Mouse (Mus musculus) liver, embryonic 16.5 days (tissue): Measurements from ENCODE around the gene Cux1. TPM values are rescaled to one million over a fixed set of nuclear protein-coding genes. Genes with fewer than 3 reads are reported as not detected.

ENCODE experiments used
- ATAC-seq: fragments of 200-750 bp; cut with Nextera tagmentation; 2 replicates; pipeline ENCODE4 v1.8.0; 2017; ENCODE audit warnings: low read depth, mild to moderate bottlenecking, moderate number of reproducible peaks, moderate library complexity
- H3K27ac ChIP-seq: fragments of 300-500 bp; sonication (generic); 2 replicates; pipeline ENCODE4 v1.5.1; 2014; ENCODE audit warnings: mild to moderate bottlenecking, low read length
- H3K27me3 ChIP-seq: fragments of 300-500 bp; sonication (generic); 2 replicates; pipeline ENCODE4 v1.6.1; 2014; ENCODE audit warnings: low read depth, low read length, mixed read lengths; ENCODE audit not compliant: control insufficient read depth, insufficient read depth
- H3K36me3 ChIP-seq: fragments of 300-500 bp; sonication (generic); 2 replicates; pipeline ENCODE4 v1.6.1; 2014; ENCODE audit warnings: mild to moderate bottlenecking; ENCODE audit not compliant: control insufficient read depth, insufficient read depth
- H3K4me1 ChIP-seq: fragments of 300-500 bp; sonication (generic); 2 replicates; pipeline ENCODE4 v1.6.1; 2014; ENCODE audit warnings: low read depth, low read length, mixed read lengths; ENCODE audit not compliant: control insufficient read depth
- H3K4me2 ChIP-seq: fragments of 300-500 bp; sonication (generic); 2 replicates; pipeline ENCODE4 v1.6.1; 2014; ENCODE audit warnings: low read depth, low read length, mixed read lengths
- H3K4me3 ChIP-seq: fragments of 300-500 bp; sonication (generic); 2 replicates; pipeline ENCODE4 v1.5.1; 2014; ENCODE audit warnings: low read depth, mild to moderate bottlenecking, low read length
- H3K9ac ChIP-seq: fragments of 300-500 bp; sonication (generic); 2 replicates; pipeline ENCODE4 v1.6.1; 2014; ENCODE audit warnings: low read depth, low read length
- H3K9me3 ChIP-seq: fragments of 300-500 bp; sonication (generic); replicated peaks from 2 replicates; pipeline ENCODE4 v1.6.1; 2016; ENCODE audit warnings: low read length; ENCODE audit not compliant: control insufficient read depth
- WGBS: fragments of 180-500 bp; shearing (Covaris S2); extraction: QIAGEN DNeasy Blood & Tissue Kit; methylation state at CpG from one replicate; pipeline ENCODE4 v1.1.7; 2014; ENCODE audit not compliant: insufficient replicate concordance; 5-methylcytosine and 5-hydroxymethylcytosine counted together
- polyA plus RNA-seq: library from polyadenylated mRNA; unstranded; fragments of >200 nt; fragmentation: Nextera tagmentation; extraction: Ambion mirVana; gene quantifications from 2 replicates; pipeline ENCODE4 v1.2.1, GENCODE M21; 2015

Cux1 gene
- polyA plus RNA-seq, 1 experiment from 2014 or later, result 17.1 TPM

DNA sequence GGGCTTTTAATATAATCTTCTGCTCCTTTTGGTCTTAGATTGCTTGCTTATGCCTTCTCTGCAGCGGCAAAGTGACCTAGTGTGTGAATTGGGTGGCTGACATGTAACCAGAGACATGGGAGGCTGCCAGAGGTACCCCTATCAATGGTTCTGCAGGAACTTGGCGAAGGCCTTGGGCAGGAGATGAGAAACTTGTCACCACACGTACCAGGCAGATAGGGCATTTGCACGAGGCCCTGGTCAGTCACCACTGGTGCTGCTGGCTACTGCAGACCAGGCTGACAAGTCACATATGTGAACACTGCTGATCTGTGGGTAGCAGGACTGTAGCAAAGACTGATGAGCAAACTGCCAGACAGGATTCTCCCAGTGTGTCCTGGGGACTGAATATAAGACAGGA, 231.6 kb downstream of the Cux1 start:
- no peaks in the 10 kb centered on the region for H3K9me3 ChIP-seq
- H3K27ac ChIP-seq, result no peak overlapping the region
- H3K4me2 ChIP-seq, result no peak overlapping the region
- no peaks in the 10 kb centered on the region; the same call in none of the 2 replicates for H3K36me3 ChIP-seq
- 42% methylated on average over 4 of the region's 4 CpGs for WGBS
- H3K27me3 ChIP-seq, result no peaks in the 10 kb centered on the region
- ATAC-seq, result no peak
- peaks cover 17% of the 10 kb centered on the region for H3K4me1 ChIP-seq
- H3K9ac ChIP-seq, result no peak overlapping the region
- H3K4me3 ChIP-seq, result no peak overlapping the region

DNA sequence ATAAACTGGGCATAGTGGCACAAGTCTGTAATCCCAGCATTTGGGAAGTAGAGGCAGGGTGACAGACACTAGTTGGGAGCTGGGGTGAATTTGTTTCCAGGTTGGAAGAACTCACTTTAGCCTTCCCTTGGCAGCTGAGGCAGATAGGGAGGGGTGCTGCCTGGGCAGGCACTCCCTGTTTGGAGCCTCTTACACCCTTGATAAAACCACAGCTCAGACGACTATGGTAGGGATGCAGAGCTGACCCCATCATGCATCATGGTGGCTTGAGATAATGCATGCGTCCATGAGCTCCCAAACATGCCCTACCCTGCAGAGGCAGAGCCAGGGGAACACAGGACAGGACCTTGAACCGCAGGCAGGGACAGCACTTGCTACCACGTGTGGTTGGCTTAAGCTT, 232.5 kb downstream of the Cux1 start:
- peak; percentile 80 for ATAC-seq
- Histone ChIP-seq H3K36me3 (no peaks in the 10 kb centered on the region; the same call in none of the 2 replicates), H3K4me2 (no peak overlapping the region), H3K9ac (no peak overlapping the region), H3K27me3 (no peaks in the 10 kb centered on the region), H3K9me3 (no peaks in the 10 kb centered on the region), H3K4me1 (peaks cover 17% of the 10 kb centered on the region), H3K27ac (no peak overlapping the region), H3K4me3 (no peak overlapping the region)
- WGBS, result 43% methylated on average over 4 of the region's 4 CpGs

DNA sequence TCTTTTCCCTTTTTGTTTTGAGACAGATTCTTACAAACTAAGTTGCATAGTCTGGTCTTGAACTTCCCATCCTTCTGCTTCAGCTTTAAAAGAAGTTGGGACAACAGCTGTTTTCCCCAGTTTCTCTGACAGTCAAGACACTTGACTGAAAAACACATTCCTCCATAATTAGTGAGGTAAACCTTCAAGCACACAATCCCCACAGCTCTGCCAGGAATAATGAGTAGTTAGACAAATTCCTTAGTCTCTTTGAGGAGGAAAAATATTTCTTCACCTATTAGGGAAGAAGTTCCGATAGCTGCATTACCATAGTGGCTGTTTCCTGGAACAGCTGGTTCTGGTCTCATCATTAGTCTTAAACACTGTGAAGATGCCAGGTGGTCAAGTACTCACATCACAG, 233.2 kb downstream of the Cux1 start:
- Histone ChIP-seq H3K36me3 (no peaks in the 10 kb centered on the region; the same call in 1 of the 2 replicates), H3K9ac (no peak overlapping the region), H3K4me3 (no peak overlapping the region), H3K9me3 (no peaks in the 10 kb centered on the region), H3K27me3 (no peaks in the 10 kb centered on the region), H3K27ac (no peak overlapping the region), H3K4me1 (peaks cover 17% of the 10 kb centered on the region), H3K4me2 (no peak overlapping the region)
- no peak for ATAC-seq
- 79% methylated on average over 1 of the region's 1 CpGs for WGBS

DNA sequence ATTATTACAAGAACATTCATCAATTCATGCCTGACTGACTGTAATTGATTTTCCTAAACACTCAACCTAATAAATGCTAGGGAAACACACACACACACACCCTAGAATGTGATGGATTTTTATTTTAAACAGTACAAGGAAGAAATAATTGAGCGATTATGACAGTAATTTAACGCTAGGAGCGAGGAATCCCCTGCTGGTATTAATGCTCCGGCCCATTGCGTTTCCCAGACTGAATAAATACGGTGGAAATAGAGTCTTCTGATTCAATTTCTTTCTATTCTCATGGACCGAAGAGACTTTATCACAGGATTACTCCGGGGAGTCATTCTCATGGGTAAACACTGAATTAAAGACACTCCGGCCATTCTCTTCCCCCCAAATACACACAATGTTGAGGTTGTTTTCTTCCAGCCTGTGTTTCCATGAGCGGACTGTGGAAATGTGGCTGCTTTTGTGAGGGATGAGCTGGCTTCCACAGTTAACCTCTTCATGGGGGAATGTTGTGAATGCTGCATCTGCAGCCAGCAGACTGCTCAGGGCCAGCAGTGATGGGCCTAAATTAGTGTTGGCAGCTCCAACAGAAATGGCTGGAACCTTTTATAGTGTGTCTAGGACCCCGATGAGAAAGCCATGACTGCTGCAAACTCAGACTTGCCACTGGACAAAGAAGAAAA, 234.4 kb downstream of the Cux1 start:
- no peak overlapping the region for H3K4me2 ChIP-seq
- WGBS, result 84% methylated on average over 11 of the region's 11 CpGs
- ATAC-seq, result no peak

DNA sequence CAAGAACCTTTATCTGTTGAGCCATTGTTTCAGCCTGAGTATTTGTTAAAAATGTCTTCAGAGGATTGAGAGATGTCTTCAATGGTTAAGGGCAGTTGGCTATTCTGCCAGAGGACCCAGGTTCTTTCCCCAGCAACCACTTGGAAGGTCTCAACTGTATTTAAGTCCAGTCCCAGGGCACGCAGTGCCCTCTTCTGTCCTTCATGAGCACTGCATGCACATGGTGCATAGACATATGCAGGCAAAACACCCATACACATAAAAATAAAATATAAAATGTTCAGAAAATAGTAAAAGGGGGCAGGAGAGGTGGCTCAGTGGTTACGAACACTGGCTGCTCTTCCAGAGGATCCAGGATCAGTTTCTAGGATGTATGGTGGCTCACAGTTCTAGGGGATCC, 239.6 kb downstream of the Cux1 start:
- no peak overlapping the region for H3K4me2 ChIP-seq
- no peaks in the 10 kb centered on the region for H3K9me3 ChIP-seq
- H3K9ac ChIP-seq, result no peak overlapping the region
- no peaks in the 10 kb centered on the region for H3K4me1 ChIP-seq
- H3K4me3 ChIP-seq, result no peak overlapping the region
- 74% methylated on average over 2 of the region's 2 CpGs for WGBS
- no peak for ATAC-seq
- H3K27ac ChIP-seq, result no peak overlapping the region
- no peaks in the 10 kb centered on the region for H3K27me3 ChIP-seq
- no peaks in the 10 kb centered on the region; the same call in 1 of the 2 replicates for H3K36me3 ChIP-seq

More for the DNA sequence above, 234.4 kb downstream of the Cux1 start:
- no peaks in the 10 kb centered on the region for H3K36me3 ChIP-seq
- no peak overlapping the region for H3K9ac ChIP-seq
- no peaks in the 10 kb centered on the region for H3K27me3 ChIP-seq
- no peak overlapping the region for H3K27ac ChIP-seq
- H3K9me3 ChIP-seq, result no peaks in the 10 kb centered on the region
- H3K4me1 ChIP-seq, result peaks cover 17% of the 10 kb centered on the region
- H3K4me3 ChIP-seq, result no peak overlapping the region

DNA sequence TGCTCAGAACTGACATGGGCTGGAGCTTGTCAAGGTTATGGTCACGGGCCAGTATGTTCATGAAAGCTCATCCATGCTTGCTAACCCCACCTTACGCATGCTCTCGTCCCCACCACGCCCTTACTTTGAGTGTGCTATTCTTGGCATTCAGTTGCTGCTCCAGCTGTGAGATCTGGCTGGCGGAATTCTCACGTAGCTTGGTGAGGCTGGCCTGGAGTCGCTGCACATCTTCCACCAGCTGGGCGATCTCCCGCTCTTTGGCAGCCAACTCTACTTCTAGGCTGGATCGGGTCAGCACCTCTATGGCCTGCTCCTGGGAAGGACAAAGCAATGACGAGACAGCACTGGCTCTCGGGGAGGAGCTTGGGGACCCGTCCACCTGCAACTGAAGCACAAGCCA, 240.7 kb downstream of the Cux1 start:
- Histone ChIP-seq H3K4me1 (no peaks in the 10 kb centered on the region), H3K36me3 (no peaks in the 10 kb centered on the region; the same call in 1 of the 2 replicates), H3K4me2 (no peak overlapping the region), H3K9ac (no peak overlapping the region), H3K27ac (no peak overlapping the region), H3K27me3 (no peaks in the 10 kb centered on the region), H3K9me3 (no peaks in the 10 kb centered on the region), H3K4me3 (no peak overlapping the region)
- ATAC-seq, result no peak
- WGBS, result 69% methylated on average over 13 of the region's 13 CpGs

DNA sequence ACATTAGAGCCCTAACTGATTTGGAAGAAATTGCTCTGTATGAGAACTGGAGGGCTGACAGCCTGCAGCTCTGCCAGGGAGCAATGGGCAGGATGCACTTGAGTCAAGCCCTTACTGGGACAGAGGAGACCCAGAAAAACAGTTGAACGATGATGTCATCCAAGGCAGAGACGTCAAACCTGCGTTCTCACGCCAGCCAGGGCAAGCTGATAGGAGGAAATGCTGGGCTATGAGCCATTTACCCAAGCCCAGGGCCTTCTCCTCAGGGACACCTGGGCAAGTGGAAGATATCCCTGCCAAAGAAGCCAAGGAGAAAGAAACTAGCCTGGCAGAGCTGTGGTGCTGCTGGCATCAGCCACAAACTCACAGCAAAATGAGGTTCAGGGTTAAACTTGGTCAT, 242.8 kb downstream of the Cux1 start:
- Histone ChIP-seq H3K4me3 (no peak overlapping the region), H3K9ac (no peak overlapping the region), H3K4me1 (no peaks in the 10 kb centered on the region), H3K9me3 (no peaks in the 10 kb centered on the region), H3K36me3 (no peaks in the 10 kb centered on the region; the same call in 1 of the 2 replicates), H3K27me3 (no peaks in the 10 kb centered on the region), H3K4me2 (no peak overlapping the region), H3K27ac (no peak overlapping the region)
- no peak for ATAC-seq
- WGBS, result 61% methylated on average over 4 of the region's 4 CpGs

DNA sequence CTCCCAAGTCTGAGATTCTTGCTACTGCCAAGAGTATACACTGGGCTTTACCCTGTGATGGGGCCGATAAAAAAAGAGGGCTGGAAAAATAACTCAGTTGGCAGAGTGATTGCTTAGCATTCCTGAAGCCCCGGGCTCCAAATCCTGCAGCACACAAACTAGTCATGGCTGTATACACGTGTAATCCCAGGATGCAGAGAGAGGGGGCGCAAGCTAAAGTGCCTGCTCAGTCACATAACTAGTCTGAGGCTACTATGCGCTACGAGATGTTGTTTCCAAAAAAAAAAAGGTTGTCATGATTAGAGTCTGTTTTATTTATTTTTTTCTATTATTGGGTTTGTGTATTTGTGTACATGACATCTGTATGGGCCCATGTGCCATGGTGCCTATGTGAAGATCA, 245.9 kb downstream of the Cux1 start:
- no peak overlapping the region for H3K9ac ChIP-seq
- ATAC-seq, result no peak
- 77% methylated on average over 6 of the region's 6 CpGs for WGBS
- no peaks in the 10 kb centered on the region for H3K9me3 ChIP-seq
- no peak overlapping the region for H3K4me2 ChIP-seq
- H3K4me1 ChIP-seq, result no peaks in the 10 kb centered on the region
- no peaks in the 10 kb centered on the region for H3K27me3 ChIP-seq
- H3K4me3 ChIP-seq, result no peak overlapping the region
- H3K27ac ChIP-seq, result no peak overlapping the region
- H3K36me3 ChIP-seq, result no peaks in the 10 kb centered on the region

DNA sequence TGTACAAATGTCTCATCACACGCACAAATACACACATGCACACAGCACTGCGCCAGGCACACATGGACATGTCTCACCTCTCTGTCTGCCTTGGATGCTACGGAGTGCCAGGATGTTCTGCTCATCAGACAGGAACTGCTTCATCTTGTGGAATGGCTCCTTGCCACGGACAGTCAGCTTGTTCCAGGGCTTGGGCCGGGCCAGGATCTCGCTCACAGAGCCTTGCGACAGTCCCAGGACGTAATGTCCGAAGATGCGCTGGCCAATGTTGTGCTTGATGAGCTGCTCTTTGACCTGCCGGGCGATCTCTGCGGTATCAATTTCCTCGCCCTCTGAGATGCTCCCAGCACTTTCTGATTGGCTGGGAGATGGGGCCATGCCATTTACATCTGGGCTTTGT, 254.7 kb downstream of the Cux1 start:
- Histone ChIP-seq H3K4me2 (no peak overlapping the region), H3K36me3 (no peaks in the 10 kb centered on the region), H3K27ac (no peak overlapping the region), H3K4me3 (no peak overlapping the region), H3K9ac (no peak overlapping the region), H3K4me1 (no peaks in the 10 kb centered on the region), H3K27me3 (no peaks in the 10 kb centered on the region), H3K9me3 (no peaks in the 10 kb centered on the region)
- ATAC-seq, result no peak
- 84% methylated on average over 14 of the region's 14 CpGs for WGBS
